Mouse (Mus musculus) v-Abl transformed pro-B cells (cell line): ENCODE data around the gene Rnf146.
"Not testable (repeated sequence)": the region's sequence is repeated elsewhere in the genome, so short reads cannot be mapped to it uniquely, and the experiment has no call there.

Experiments used
- in situ Hi-C, 2 experiments: fragments of 400-800 bp; cut with MboI; formaldehyde crosslinking; loops; one replicate each; pipeline ENCODE4 v1.15.1; 2025; ENCODE audit not compliant: unreplicated experiment in 2 of 2

The Rnf146 gene

DNA sequence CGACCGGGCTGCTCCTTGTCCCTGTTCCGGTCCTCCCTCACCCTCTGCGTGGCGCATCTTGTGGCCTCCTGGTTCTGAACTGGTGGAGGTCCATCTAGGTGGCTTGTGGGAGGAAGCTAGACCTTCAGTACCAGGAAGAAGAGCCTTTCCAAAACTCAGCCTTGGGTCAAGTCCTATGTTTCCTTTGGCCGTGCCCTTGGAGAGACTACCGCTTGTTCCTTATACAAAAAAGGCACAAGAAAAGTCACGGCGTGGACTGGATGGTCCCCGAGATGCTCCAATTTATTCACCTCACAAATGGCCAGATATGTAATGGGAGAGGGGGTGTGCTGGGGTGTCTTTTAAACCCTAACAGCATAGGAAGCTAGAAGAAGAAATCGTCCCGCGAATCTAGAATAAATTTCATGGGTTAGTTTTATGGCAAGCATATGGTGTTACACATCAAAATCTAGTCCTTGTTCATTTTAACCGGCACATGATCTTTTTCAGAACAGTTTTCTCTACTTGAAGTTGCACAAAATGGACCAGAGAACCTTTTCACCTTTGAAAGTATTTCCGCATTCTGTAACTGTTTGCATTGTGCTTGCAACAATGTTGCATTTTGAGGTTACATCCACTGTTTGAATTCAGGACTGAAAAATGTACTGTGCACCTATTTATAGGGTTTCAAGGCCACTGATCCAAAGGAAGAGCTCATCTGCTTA, at the start of gene Rnf146:
TSS of gene Rnf146 (minus strand) at position 246 of the 704 bp plus-strand sequence.
- in situ Hi-C loops, result loop anchor here (5.0 to 25.0 kb wide), 7 partner anchors 50 to 1952 kb away; partner anchors contain the start of genes Hddc2 (in 2 of the 2), Echdc1 (in 1 of the 2) and Trmt11 (in 1 of the 2)

DNA sequence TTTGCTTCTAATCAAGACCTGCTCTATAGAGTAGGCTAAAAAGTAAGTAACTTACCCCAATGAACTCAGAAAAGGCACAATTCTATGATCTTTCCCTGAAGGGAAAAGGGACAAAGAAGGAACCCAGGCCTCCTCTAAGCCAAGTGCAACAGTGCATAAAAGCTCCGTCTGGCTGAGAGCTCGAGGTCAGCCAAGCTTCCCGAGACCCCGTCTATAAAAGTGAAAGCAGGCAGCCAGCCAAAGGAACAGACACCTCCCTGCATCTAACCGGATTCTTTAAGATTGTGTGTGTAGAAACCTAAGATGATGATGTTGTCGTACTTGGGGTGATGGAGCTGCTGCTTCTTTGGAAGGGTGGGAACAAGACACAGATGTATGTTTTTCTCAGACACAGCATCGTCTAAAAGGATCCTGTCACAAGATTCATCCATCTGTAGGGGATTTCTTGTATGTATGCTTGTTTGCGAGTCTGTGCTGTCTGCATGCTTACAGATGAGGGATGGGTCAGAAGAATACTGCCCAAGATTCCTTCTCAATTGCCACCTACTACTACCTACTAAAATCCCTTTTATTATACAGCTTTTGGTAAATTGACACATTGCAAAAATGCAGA, 40.5 kb upstream of the Rnf146 start:
- in situ Hi-C loops, result no loop called here

DNA sequence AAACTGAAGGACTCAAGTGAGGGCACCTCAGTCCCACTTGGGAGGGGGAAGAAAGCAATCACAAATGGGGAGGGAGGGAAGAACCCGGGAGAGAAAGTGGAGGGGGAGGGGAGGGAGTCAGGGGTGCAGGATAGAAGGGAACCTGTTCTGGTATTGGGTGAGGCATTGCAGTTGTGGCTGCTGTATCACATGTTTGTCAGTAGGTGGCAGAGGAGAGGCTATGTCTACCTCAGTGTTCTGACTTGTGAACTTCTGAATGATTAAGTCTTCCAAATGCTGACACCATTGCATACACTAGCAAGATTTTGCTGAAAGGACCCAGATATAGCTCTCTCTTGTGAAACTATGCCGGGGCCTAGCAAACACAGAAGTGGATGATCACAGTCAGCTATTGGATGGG, 32.6 kb upstream of the Rnf146 start:
- in situ Hi-C loops, result not testable (repeated sequence)

DNA sequence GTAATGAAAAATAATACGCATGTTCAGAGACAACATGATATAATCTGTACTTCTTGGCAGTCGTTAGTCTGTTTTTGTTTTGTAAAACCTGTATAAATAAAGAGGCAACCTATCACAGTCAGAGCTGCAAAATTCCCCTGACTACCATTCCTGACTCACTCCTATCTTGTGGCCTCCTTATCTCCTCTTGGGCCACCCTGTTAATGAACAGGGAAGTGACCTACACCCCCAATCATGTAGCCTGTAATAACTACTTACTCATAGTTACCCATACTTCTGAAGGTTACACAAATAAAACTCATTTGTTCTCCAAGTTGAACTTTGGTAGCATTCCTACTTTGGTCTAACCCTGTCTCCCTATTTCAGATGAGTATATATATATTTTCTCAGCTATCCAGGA, 19.3 kb upstream of the Rnf146 start:
- in situ Hi-C loops, result no loop called here

DNA sequence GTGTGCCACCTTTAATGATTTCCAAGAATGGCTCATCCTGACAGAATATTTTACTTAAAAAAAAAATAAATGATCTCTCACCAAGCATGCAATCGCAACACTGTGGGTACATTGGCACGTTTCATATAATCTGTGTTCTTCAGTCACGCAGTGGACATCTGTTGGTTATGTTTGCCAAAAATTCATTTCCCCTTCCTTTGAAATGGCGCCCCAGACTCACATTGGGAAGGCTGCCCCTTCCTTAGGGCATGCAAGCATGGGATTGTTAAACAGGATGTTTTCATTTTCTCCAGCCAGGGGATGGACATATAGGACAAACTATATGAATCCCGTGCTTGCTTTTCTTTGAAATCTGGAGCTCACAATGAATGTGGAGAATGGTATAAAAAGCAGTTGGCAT, 11.8 kb upstream of the Rnf146 start:
- in situ Hi-C loops, result loop anchor here in 1 of 2 experiments (25.0 kb wide), 2 partner anchors 1238 to 1413 kb away; partner anchors contain the start of gene Trmt11

DNA sequence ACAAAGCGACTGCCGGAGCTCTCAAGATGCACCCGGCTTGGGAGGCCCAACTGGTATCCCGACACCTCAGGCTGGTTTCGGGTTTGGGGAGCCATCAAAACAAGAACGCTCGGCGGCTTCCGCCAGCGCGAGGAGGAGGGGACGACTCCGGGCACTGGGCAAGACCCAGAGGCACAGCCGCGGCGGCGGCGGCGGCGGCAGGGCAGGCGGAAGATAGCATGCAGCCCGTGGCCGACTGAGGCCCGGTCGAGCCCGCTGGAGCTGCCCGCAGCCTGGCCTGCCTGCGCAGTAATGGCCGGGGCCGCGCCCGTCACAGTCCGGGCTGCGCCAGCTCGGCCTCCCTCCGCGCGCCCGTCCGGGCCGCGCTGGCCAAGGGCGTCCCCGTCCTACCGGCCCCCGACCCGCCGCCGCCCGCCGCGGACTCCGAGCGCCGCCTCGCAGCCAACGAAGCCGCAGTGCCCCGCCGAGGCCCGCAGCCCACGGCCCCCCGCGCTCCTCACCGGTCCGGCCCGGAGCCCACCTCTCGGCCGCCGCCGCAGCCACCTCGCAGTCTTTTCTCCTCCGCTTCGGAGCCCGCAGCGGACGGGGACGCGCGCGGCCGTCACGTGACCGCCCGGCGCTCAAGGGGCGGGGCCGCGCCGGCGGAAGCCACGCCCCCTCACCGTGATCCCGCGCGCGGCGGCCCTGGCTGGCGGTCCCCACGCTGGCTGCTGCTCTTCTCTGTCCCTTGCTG, 612 bp downstream of the Rnf146 start:
- in situ Hi-C loops, result loop anchor here (5.0 to 25.0 kb wide), 7 partner anchors 49 to 1953 kb away; partner anchors contain the start of genes Hddc2 (in 2 of the 2), Echdc1 (in 1 of the 2) and Trmt11 (in 1 of the 2)

DNA sequence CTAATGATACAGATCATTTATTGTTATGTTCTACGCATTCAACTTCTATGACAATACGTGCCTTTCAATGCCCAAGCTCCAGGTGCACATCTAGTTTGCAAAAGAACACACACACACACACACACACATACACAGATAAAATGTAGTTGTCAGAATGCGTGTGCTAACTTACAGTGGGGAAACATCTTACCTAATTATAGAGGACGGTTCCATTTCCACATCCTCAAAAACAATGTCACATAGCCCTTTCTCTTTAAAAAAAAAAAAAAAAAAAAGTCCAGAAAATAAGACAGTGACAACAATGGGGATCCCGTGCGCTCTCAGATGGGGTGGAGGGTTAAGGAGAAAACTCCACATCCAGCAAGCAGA, 1.2 kb downstream of the Rnf146 start:
- in situ Hi-C loops, result loop anchor here (5.0 to 25.0 kb wide), 7 partner anchors 49 to 1954 kb away; partner anchors contain the start of genes Hddc2 (in 2 of the 2), Echdc1 (in 1 of the 2) and Trmt11 (in 1 of the 2)

DNA sequence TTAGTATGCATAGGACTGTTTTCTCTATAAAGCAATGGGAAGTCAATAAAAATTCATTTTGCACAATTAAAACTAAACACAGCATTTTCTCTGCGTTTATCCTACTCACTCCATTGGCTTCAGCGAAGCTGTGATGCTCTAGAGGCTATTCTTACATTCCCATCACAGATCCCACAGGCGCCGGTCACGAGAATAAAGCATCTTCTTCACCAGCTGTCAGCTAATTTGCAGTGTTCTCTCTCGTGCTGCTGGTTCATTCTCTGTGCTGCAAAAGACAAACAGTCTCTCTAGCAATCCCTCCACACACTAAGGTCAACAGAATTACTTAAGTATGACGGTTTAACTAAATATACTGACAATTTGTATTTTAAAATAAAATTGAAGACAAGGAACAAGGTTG, 8.1 kb downstream of the Rnf146 start:
- in situ Hi-C loops, result loop anchor here in 1 of 2 experiments (25.0 kb wide), 2 partner anchors 1258 to 1433 kb away; partner anchors contain the start of gene Trmt11

DNA sequence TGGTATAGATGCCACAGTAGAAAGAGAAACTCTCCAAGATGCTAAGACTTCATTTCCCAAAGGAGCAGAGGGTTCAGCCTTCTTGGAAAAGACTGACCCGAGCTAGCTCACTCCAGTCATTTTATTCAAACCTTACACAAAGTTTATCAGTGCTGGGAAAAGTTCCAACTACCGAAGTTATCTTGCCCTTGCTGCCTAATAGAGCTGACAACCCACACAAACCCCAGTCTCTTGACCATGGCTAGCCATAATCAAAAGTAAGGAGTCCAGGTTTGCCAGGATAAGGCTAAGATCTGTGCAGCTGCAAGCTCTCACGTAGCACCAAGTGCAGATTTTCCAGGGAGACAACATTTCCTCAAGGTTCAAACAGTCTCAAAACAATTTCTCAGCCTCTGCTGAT, 9.7 kb downstream of the Rnf146 start:
- in situ Hi-C loops, result loop anchor here in 1 of 2 experiments (25.0 kb wide), 2 partner anchors 1260 to 1435 kb away; partner anchors contain the start of gene Trmt11

DNA sequence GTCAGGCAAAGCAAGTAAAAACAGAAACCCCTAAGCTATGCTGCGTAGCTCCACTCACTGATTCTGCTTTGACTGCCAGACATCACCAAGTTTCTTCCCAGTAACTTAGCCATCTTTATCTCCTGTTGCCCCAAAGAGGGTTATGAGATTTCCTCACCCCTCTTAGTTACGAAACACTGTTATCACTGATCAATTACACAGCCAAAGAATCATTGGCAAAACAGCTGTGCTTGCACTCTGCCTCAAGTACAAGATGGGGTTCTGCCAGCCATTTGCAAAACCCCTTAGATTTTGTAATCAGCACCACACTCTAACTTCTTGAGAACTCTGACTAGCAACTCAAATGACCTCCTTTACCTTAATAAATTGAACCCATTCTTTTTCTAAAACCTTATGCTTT, 10.8 kb downstream of the Rnf146 start:
- in situ Hi-C loops, result loop anchor here in 1 of 2 experiments (25.0 kb wide), 2 partner anchors 1261 to 1436 kb away; partner anchors contain the start of gene Trmt11

DNA sequence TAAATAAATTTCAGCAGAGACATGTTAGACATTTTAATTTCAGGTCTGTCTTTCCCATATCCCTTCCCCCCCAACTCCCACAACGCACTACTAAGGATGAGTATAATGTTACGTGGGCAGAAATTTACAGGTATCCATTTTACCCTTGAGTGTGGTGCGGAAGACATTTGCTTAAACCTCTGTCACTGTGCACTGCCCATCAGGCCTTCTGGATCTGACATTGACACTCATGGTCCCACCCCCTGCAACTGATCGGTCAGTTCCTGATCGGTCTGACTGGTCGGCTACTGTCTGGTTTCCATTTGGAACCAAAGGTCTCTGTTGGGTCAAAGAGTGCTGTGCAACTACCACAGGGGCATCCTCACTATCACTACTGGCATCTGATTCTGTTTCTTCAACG, 15.6 kb downstream of the Rnf146 start:
- in situ Hi-C loops, result no loop called here

DNA sequence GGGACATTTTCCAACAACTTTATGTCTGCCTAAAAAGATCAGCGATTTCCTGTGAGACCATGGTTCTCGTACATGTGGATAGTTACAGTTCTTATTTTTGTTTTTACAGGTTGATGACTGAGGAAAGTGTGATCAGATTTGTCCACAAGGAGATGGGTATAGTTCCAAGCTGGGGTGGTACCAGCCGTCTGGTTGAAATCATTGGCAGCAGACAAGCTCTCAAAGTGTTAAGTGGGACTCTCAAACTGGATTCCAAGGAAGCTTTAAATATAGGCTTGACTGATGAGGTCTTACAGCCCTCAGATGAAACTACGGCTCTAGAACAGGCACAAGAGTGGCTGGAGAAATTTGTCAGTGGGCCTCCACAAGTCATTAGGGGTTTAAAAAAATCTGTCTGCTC, 18.0 kb downstream of the Rnf146 start:
- in situ Hi-C loops, result no loop called here

DNA sequence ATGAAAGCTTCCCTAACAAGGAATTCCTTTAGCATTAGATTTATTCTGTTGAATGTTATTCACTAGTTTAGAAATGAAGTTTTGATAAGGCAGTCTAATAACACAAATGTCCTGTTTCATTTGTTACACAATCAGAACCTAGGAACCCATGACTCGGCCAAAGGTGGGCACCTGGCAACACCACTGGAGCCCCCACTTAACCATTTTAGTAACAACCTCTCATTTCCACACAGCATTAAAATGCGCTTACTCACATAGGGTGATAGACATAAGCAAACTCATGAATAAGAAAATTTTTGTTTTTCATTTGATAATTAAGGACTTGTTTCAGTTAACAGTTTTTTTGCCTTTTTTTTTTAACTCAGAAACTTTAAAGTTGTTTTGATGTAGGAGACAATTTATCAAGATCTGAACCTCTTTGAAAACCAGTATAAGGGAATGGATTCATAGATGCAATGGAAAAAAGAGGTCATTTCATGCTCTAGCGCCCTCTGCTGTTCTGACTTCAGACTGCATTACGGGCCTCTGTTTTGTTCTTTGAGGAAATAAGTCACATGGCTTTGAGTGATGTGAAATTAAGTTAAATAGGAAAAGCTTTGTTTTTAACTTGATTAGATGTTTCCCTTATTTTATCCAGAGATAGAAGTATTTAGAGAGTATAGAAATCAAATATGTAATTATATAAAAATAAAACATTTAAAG, 23.7 kb downstream of the Rnf146 start:
- in situ Hi-C loops, result loop anchor here in 1 of 2 experiments (10.0 kb wide), 1 partner anchor 234 kb away; no protein-coding TSS in a partner anchor

DNA sequence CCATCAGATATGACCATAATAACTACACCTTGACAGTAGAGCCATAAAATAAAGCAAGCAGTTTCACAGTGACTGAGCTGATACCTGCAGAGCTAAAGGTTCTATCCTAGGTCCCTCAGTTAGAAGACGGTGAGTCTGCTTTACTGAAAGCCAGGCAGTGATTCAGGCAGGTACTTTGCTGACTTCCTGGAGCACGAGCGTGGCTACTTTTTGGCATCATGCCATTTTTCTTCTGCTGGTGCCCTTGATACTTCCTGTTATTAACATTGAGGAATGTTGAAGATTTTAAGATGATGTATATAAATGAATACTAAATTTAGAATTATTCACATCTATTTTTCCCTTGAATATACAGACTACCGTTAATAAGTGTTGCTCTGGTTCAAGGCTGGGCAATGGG, 28.4 kb downstream of the Rnf146 start:
- in situ Hi-C loops, result loop anchor here in 1 of 2 experiments (10.0 kb wide), 1 partner anchor 229 kb away; no protein-coding TSS in a partner anchor

DNA sequence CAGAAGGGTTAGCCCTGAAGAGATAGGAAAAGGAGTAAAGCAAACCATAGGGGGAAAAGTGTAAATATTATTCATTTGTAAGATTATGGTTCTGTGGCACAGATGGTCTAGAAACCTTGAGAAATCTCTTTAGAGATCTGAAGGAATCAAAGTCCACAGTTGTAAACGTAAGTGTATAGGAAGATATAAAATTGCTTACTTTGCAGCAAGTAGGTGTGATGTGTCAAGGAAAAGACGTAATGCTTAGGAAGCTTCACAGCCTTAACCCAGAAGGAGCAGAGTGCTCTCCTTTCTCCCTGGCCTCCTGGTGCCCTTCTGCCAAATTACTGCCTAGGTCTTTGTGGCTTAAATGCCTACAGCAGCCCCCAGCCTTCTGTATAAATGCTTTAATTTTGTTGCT, 37.4 kb downstream of the Rnf146 start:
- in situ Hi-C loops, result no loop called here

DNA sequence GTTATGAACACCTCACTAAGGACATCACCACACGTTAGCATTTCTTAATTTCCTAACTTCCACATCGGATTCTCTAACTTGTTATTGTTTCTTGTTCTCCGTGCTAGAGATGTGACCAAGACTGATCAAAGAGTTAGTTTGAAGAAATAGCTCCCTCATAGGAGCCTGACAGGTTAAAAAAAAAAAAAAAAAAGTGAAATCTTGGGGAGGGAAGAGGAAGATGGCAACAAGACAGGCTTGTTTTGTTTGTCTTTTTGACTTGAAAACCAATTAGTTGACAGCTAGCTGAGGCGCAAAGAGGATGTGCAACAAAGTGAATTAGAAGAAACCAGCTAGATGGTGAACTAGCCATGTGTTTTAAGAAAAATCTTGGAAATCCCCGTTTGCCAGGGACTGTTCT, 48.3 kb downstream of the Rnf146 start:
- in situ Hi-C loops, result loop anchor here in 1 of 2 experiments (5.0 kb wide), 1 partner anchor 48 kb away; the partner anchor contains the start of gene Rnf146

DNA sequence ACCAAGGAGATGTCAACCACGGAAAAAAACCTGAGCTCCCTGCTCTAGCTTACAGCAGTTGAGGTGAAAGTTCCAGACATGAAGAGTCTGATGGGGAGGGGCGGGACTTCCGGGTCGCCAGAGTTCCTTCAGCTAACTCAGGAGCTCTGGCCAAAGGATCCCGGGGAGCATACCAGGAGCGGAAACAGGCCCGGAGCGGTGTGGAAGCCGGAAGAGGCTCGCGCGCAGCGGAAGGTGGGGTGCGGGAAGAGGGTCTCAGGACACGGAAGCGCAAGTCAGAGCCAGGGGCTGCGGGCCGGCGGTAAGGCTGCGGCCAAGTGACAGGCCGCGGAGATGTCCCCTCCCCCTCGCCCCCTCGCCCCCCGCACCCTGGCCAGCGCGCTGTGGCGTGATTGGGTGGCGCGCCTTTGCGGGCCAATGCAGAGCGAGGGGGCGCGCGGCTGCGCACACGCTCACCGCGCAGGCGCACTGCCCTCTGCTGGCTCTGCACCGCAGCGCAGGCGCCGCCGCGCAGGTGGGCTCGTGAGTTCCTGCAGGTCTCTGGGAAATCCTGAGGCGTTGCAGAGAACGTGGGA, 49.1 kb downstream of the Rnf146 start, which contains the start of gene Echdc1:
TSS of gene Echdc1 (plus strand) at position 103 of the 575 bp plus-strand sequence.
- in situ Hi-C loops, result loop anchor here in 1 of 2 experiments (5.0 kb wide), 1 partner anchor 49 kb away; the partner anchor contains the start of gene Rnf146

DNA sequence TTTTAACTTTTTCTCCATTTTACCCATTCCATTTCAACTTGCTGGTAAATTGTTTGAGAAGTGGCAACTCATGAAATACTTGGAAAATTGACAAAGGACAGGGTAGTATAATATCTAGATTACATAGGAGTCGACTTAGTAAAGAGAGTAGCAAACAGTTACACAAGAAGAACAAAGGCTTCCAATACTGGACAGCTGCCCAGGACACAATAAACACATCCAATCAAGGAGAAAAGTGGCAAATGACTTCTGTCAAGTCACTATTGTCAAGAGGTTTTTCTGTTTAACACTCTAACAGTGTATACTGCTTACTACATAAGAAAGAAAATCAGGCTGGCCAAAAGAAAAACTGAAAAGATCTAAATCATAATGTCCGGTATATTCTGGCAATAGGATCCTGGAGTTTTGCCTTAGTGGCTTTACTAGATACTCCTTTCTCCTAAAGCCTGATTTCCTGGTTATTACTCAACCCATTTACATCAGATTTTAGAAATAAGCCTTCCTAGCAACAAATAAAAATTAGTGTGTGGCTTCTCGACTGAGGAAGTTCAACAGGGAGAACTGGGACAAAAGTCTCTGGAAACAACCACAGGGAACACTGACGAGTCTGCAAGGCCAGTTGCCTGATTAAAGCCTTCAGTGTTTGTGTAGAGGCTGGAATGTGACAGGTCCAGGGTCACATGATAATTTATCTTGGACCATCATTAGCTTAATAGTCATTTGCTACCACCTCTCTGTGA, 50.6 kb downstream of the Rnf146 start:
- in situ Hi-C loops, result loop anchor here in 1 of 2 experiments (5.0 kb wide), 1 partner anchor 51 kb away; the partner anchor contains the start of gene Rnf146

DNA sequence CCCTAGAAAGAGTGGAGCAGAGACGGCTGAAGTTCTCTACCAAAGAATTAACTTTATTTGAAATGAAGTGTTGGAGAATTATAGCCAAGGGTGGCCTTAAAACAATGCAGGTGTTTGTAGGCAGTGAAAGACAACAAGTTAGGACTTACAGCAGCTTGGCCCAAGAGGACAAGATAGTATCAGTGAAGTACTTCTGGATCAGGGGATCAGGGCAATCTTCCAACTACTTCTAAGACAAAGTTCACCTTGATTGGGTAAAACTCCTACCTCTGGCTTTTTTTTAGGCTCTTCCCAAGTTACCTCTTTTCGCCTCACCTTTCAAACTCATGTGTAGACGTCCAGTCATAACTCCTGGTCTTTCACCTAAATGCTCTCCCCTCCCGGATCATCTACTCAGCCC, 60.0 kb downstream of the Rnf146 start:
- in situ Hi-C loops, result no loop called here
